Mouse (Mus musculus): ENCODE measurements at regions not wholly inside any gene's neighbourhood (a gene's known extent, or its start where the extent isn't known, plus 50 kb on each side); places are given as distances from the start of the nearest gene placed in this dataset.

DNA sequence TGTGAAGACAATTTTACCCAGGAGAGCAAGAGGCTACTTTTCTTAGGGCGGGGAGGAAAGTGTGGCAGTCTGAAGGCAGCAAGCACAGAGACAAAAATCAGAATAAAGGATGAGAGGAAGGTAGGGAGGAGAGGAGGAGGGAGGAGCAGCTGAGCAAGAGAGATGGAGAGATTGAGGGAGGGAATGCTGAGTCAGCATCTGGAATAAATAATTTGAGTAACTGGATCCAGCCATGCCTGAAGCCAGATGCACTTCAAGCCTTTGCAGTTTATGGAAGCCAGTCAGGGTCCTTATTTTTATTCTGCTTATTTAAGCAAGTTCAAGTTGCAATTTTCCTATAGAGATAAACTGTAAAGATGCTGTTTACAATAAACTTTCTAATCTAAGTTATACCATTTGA lies 59.7 kb upstream of the Lrig1 start:
- no peak for DNase-seq

DNA sequence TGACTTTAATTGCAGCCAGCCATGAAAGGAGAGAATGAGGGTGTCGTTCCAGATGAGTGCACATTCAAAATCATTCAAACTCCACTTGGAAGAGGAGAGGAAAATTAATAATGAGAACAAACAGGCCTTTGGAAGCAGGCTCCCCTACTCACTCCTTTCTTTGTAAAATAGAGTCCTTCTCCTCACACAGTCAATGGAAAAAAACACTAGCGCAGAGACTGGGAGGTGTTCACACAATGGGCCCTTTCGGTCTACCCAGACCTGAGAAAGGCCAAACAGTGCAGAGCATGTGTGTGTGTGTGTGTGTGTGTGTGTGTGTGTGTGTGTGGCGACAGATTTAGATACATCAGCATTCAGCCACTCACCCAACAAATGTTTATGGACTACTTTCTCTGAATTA lies 56.0 kb upstream of the Lrig1 start:
- no peak for DNase-seq

- no peak for DNase-seq
These were observed 55.4 kb upstream of the Lrig1 start for GRCm38 (mm10) chr6:94755297-94755831.

- DNase-seq: no peak
These were observed 54.6 kb upstream of the Lrig1 start for GRCm38 (mm10) chr6:94754522-94754921.

- no peak for DNase-seq
These were observed 51.1 kb upstream of the Lrig1 start for GRCm38 (mm10) chr6:94751101-94751440.

GRCm38 (mm10) chr6:94750228-94751100 lies 50.5 kb upstream of the Lrig1 start:
- no peak for DNase-seq
